Mouse (Mus musculus) inflammation-experienced regulatory T-cells, adult 6 months (primary cell): ENCODE results near the gene Borcs5. TPM values are rescaled to one million over a fixed set of nuclear protein-coding genes. Genes with fewer than 3 reads are reported as not detected.

Source experiments
- ATAC-seq: one replicate; pipeline ENCODE4 v1.8.0; 2017
- polyA plus RNA-seq, 3 experiments: library from polyadenylated mRNA; unstranded; fragments of 100-300 nt; shearing (Covaris generic); gene quantifications; one replicate each; pipeline ENCODE4 v1.2.1; 2017

Borcs5 gene
- polyA plus RNA-seq, 3 experiments from 2014 or later, result 11.7 to 19.3 (median 12.6) TPM

- no peak for ATAC-seq
These were observed 8.9 kb upstream of the Borcs5 start for GRCm38 (mm10) chr6:134630447-134630846.

DNA sequence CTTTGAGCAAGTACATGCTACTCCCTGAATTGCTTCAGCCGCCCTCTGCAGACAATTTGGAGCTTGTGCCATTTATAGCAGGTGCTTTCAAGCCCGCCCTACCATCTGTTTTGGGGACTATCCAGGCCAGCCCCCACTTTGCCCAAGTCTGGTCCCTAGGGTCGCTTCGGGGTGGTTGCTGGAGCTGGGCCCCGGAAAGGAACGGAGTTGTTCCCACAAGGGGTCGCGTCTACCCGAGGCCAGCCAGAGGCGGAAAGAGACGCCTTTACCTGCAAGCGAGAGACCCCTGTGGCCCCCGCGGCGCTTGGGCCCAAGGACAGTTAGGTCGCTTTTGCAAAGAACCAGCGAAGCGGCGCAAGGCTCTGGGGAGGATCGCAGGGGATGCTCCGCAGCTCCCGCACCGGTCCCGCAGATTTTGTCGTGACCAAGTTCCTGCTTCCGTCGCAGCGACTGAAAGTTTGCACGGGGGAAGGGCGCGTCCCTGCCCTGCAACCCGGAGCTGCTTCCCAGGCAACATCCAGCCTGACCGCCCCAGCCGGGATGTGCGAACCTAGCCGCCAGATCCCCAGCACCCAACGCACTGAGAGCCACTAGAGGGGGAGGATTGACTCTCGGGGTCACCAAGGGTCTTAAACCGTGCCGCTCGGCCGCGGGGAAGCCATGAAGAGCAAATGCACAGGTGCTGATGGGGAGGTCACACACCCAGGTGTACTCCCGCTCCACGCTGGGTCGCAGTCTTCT, 7.2 kb upstream of the Borcs5 start, which contains the start of gene Mansc1:
Mansc1 (minus strand) TSS at position 542 of the 741 bp plus-strand sequence.
- ATAC-seq, result peak; percentile 94

GRCm38 (mm10) chr6:134632756-134633155, 6.6 kb upstream of the Borcs5 start:
- ATAC-seq, result no peak

DNA sequence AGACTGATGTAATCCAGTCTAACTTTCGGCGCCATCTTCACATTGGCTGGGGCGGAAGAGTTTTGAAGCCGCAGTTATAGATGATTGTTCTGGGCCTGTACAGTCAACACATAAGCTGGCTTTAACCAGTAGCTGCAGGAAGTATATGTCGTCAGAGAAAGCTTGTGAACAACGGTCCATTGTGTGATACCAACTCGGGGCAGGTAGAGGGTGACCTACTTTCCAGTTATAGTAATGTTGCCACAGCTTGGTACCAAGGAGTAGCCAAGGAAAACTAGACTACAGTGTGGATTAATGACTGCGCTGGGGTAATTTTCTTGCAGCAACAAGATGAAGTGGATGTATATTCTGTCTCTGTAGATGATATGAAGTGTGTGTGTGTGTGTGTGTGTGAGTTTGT, 5.8 kb upstream of the Borcs5 start:
- no peak for ATAC-seq

DNA sequence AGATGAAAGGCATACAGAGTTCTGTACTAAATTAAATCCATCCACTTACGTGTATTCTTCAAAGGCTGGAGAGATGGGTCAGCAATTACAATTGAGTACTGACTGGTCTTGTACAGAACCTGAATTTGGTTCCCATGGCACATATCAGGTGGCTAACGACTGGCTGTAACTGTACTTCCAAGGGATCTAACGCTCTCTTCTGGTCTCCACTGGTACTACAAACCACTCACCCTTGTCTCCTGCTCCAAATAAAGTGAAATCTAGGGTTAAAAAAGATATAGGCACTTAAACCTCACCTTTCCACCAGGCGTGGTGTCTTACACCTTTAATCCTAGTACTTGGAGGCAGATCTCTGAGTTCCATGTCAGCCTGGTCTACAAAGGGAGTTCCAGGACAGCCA, 2.8 kb upstream of the Borcs5 start:
- ATAC-seq, result no peak

DNA sequence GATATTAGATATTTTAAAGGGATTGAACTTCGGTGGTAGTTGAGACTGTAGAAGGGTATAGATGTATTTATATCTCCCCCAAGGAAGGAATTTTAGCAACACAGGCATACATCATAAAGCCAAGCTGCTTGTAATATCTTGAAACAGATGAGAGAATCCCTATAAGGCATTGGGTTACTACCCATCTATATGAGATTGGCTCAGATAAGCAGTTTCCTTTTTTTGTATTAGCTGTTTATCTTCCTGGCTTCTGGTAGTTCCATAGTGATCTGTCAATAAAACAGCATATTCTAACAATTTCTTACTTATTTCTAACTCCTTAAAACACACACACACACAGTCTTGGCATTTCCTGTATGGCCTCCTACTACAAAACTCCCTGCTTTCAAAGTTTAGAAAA, 590 bp downstream of the Borcs5 start:
- no peak for ATAC-seq

- peak; percentile 99 for ATAC-seq
These were observed 1.5 kb downstream of the Borcs5 start for GRCm38 (mm10) chr6:134640485-134641475.

DNA sequence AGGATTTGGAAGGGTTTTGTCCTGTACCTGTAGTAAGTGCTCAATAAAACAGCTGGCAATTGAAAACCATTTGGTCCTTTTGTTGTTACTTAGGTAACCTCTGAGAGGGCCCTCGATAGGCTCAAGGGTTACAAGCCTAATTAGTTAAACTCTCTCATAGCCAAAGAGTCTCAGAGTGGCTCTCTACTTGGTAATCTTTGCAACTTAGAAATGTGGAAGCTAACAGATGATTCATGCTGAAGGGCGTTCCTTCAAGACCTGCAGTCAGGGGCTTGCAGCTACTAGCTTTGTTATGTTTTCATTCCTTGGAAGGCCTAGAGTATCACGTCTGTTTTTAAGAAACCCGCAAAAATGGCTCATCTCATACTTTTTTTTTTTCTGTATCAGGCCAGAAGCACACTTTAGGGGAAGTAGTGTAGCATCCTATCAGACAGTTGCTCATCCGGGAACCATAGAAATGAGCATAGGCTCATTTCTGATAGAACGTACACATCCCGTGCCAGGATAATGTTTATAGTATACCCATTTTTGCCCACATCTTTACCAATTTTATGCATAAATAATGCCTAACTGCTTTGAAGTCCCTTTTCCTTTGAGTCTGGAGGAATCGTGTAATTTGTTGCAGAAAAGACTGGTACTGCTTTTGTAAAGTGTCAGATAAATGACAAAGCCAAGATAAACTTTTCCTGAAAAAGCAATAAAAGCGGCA, 2.6 kb downstream of the Borcs5 start:
- ATAC-seq, result no peak

- no peak for ATAC-seq
These were observed 4.0 kb downstream of the Borcs5 start for GRCm38 (mm10) chr6:134643296-134643695.

DNA sequence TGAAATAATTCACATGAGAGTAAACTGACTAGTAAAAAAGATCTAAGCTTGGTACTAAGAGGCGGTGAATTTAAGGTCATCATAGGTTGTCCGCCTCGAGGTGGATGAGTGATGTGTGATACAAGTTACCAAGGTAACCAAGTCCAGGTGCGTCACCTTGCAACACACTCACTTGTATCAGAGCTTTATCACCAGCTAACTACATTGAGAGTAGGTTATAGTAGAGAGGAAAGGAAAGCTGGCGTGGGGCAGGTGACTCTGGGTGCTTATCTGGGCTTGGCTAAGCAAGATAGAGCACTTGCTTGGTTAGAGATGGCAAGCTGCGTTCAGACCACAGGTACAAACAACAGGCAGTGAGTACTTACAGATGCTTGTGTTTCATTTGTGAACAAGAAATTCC, 7.5 kb downstream of the Borcs5 start:
- no peak for ATAC-seq

GRCm38 (mm10) chr6:134647621-134648020, 8.3 kb downstream of the Borcs5 start:
- ATAC-seq, result peak; percentile 43

DNA sequence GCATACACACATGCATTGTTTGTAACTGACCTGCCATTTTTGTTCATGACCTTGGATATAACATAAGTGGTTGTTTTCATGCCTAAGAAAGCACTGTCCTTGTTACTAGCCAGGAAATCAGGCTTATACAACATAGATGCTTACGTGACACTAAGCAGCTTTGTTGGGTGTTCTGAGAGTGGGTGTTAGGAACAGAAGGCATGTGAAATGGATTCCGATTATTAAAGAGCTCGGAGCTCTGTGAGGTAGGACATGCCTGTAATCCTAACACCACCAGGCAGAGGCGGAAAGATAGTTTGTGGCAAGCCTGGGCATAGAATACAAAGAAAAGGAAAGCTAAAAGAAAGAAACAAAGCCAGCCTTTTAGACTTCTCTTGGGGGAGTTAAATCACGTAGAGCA, 9.0 kb downstream of the Borcs5 start:
- ATAC-seq, result no peak

DNA sequence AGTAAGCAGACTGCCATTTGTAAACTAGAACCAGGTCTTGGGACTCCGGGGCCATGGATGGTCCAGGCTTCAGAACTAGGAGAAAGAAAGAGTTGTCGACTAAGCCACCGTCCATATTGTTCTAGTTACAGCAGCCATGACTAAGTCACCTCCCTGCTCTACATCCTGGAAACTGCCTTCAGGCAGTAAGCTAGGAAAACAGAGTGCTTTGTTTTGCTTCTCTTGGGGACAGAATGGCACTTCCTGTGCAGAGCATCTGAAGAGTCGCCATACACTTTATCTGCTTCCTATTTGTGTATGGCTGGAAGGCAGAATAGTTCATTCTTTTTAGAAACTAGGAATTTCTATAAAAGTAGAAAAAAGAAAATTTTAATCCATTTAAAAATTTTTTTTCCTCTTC, 17.2 kb downstream of the Borcs5 start:
- ATAC-seq, result no peak

GRCm38 (mm10) chr6:134659108-134659958, 20.0 kb downstream of the Borcs5 start:
- peak; percentile 95 for ATAC-seq

- ATAC-seq, result no peak
These were observed 21.6 kb downstream of the Borcs5 start for GRCm38 (mm10) chr6:134660714-134661406.

GRCm38 (mm10) chr6:134664573-134664972, 25.3 kb downstream of the Borcs5 start:
- ATAC-seq, result no peak

- no peak for ATAC-seq
These were observed 26.5 kb downstream of the Borcs5 start for GRCm38 (mm10) chr6:134665817-134666216.

- ATAC-seq, result no peak
These were observed 29.2 kb downstream of the Borcs5 start for GRCm38 (mm10) chr6:134668519-134668918.

GRCm38 (mm10) chr6:134669179-134669865, 30.0 kb downstream of the Borcs5 start:
- ATAC-seq, result no peak

DNA sequence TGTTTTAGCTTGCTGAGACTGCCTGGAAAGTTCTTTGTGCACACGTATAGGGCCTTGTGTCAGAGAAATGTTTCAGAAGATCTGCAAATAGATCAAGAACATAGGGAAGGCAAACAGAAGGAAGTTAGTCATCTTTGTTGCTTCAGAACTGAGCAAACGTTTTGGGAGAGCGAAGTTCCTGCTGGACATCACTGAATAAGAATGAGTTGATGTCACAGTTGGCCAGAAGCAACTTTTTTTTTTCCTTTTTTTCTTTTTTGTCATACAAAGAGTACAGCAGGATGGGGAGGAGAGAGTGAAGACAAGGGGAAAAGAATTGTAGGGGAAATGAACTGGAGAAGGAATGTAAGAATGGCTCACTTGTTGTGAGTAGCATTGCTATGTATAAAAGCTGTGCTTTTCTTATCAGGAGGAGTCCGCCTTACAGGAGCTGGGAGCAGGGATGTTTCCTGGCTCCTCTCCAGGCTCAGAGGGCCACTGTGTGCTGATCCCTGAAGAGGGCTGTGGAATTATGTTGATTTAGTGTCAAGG, 31.6 kb downstream of the Borcs5 start:
- ATAC-seq, result no peak
